Mouse (Mus musculus): ENCODE measurements at regions not wholly inside any gene's neighbourhood (a gene's known extent, or its start where the extent isn't known, plus 50 kb on each side); places are given as distances from the start of the nearest gene placed in this dataset.
A peak's percentile ranks its signal among the peaks of the same experiment; 100 is the strongest.

GRCm38 (mm10) chr2:74977348-74977747 is 151.7 kb downstream of the Mtx2 start:
- DNase-seq (ENCODE audit: low read depth, low spot score) = no peak

GRCm38 (mm10) chr2:74977828-74978227 is 152.2 kb downstream of the Mtx2 start:
- DNase-seq (ENCODE audit: low read depth, low spot score) = no peak

- DNase-seq (ENCODE audit: low read depth, low spot score) = no peak
Observed at GRCm38 (mm10) chr2:74981856-74982255, 156.3 kb downstream of the Mtx2 start.

- no peak for DNase-seq (ENCODE audit: low read depth, low spot score)
Observed at GRCm38 (mm10) chr2:74993802-74994201, 168.2 kb downstream of the Mtx2 start.

- no peak for DNase-seq (ENCODE audit: low read depth, low spot score)
Observed at GRCm38 (mm10) chr2:74994998-74995397, 169.4 kb downstream of the Mtx2 start.

GRCm38 (mm10) chr2:74997736-74998135 is 172.1 kb downstream of the Mtx2 start:
- no peak for DNase-seq (ENCODE audit: low read depth, low spot score)

GRCm38 (mm10) chr2:75000368-75000796 is 174.8 kb downstream of the Mtx2 start:
- DNase-seq (ENCODE audit: low read depth, low spot score) = peak; percentile 51

GRCm38 (mm10) chr2:75002562-75002961 is 177.0 kb downstream of the Mtx2 start:
- DNase-seq (ENCODE audit: low read depth, low spot score) = no peak

GRCm38 (mm10) chr2:75008116-75008515 is 182.5 kb downstream of the Mtx2 start:
- no peak for DNase-seq (ENCODE audit: low read depth, low spot score)

- no peak for DNase-seq (ENCODE audit: low read depth, low spot score)
Observed at GRCm38 (mm10) chr2:75010647-75011046, 185.0 kb downstream of the Mtx2 start.

GRCm38 (mm10) chr2:75012046-75012445 is 186.4 kb downstream of the Mtx2 start:
- DNase-seq (ENCODE audit: low read depth, low spot score) = no peak

GRCm38 (mm10) chr2:75014994-75015728 is 189.6 kb downstream of the Mtx2 start:
- DNase-seq (ENCODE audit: low read depth, low spot score) = no peak

GRCm38 (mm10) chr2:75019459-75019858 is 193.9 kb downstream of the Mtx2 start:
- no peak for DNase-seq (ENCODE audit: low read depth, low spot score)

- DNase-seq (ENCODE audit: low read depth, low spot score) = no peak
Observed at GRCm38 (mm10) chr2:75021639-75022038, 196.0 kb downstream of the Mtx2 start.

- DNase-seq (ENCODE audit: low read depth, low spot score) = no peak
Observed at GRCm38 (mm10) chr2:75028151-75028550, 202.5 kb downstream of the Mtx2 start.

GRCm38 (mm10) chr2:75029089-75029693 is 203.6 kb downstream of the Mtx2 start:
- DNase-seq (ENCODE audit: low read depth, low spot score) = no peak

GRCm38 (mm10) chr2:75034708-75035107 is 209.1 kb downstream of the Mtx2 start:
- no peak for DNase-seq (ENCODE audit: low read depth, low spot score)

GRCm38 (mm10) chr2:75039066-75039465 is 213.5 kb downstream of the Mtx2 start:
- no peak for DNase-seq (ENCODE audit: low read depth, low spot score)

- no peak for DNase-seq (ENCODE audit: low read depth, low spot score)
Observed at GRCm38 (mm10) chr2:75046892-75047291, 221.3 kb downstream of the Mtx2 start.

GRCm38 (mm10) chr2:75048071-75048470 is 222.5 kb downstream of the Mtx2 start:
- DNase-seq (ENCODE audit: low read depth, low spot score) = no peak

- DNase-seq (ENCODE audit: low read depth, low spot score) = no peak
Observed at GRCm38 (mm10) chr2:75054474-75055186, 229.0 kb downstream of the Mtx2 start.

- peak; percentile 71 for DNase-seq (ENCODE audit: low read depth, low spot score)
Observed at GRCm38 (mm10) chr2:75055187-75055543, 229.6 kb downstream of the Mtx2 start.

- no peak for DNase-seq (ENCODE audit: low read depth, low spot score)
Observed at GRCm38 (mm10) chr2:75061009-75061408, 235.4 kb downstream of the Mtx2 start.
